Mouse (Mus musculus) liver (tissue): Measurements from ENCODE around the gene Hjurp.

Source experiments
- DNase-seq: peaks from one replicate; pipeline ENCODE4 v3.0.0-alpha.2; 2020; ENCODE audit warnings: mixed read lengths

The Hjurp gene

DNA sequence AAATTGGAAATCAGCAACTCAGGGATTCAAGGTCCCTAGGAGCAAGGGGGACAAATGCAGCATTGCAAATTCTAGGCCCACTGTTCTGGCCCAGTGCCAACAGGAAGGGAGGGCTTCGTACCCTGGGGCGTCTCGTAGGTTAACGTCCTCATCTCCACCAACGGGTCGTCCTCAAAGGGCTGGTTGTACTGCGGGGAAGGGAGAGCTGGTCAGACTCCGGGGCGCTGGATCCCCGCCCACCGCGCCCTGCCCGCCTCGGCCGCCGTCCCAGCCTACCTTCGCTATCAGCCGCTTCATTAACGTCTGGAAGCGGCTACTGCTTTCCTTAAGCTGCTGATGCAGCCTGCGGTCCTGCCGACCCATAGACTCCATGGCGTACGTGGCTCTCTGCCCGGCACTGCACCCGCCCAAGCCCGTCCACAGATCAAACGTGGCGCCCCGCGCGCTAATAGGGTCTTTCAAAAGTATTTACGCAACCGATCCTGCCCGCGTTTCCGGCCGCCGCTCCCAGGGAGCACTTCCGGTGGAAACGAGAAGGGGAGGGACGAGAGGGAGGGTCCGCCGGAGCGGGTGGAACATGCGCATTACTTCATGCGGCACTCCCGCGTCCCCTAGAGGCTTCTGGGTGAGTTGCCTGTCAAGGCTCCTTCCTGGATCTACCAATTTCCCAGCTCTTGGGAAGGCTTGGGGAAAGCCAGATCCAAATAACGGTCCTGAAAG lies at the start of gene Hjurp, which contains the start of gene Trpm8:
Gene Hjurp, minus strand, starts transcription at position 536 of the 720 bp plus-strand sequence.
Gene Trpm8, plus strand, starts transcription at position 564 of the 720 bp plus-strand sequence.
- peak; percentile 100 for DNase-seq

DNA sequence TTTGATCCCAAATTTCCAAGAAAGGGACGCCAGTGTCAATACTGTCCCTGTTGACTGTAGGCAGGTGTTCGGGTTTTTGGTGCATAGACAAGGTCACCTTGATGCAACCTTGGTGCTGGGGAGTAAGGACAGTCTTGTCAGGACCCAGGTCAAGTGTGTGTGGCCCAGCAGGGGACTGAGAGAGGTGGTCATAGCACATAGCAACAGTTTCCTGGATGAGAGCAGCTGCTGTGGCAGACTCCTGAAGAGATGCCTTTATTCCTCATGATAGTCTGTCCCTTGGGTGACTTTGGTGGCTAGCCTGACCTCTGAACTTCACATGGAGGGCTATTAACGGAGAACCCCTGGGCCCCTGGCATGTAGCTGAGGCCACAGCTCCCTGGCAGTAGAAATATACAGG lies 45.7 kb upstream of the Hjurp start:
- no peak for DNase-seq

DNA sequence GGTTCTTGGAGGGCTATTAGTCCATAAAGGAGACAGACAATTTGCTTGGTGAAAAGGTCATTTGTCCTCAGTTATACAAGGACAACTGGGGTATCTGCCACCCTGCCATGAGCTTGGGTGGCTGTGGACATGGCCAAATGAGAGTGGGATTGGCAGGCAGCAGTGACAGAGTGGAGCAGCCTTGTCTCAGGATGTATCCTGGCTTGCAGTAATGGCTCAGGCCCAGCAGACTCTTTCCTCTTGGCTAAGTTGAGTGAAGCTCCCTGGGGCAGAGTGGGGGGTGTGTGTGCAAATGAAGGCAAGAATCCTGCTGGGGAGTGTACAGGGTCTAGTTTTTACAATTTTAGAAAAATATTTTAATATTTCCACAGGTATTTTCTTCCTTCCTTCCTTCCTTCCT lies 44.7 kb upstream of the Hjurp start:
- DNase-seq = no peak

DNA sequence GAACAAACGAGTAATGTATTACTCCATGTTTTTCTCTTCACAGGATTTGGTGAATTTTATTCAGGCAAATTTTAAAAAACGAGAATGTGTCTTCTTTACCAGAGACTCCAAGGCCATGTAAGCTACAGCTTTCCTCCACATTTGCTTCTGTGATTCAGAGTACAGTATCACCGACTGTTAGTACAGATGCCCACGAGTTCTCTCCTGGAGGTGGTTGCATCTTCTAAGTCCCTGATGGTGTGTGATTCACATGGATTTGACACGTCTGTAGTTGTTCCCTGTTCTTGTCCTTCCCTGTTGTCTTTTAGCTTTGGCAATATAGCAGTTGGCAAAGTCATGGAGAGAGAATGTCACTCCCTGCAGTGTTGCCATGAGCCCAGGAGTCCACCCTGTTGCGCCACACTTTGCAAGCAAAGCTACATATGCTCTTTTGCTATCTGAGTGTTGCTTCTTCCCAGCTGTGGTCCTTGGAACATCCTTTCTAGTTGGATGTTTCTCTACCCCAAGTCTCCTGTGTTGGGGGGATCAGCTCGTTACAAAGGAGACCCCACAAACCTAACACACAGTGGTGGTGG lies 43.5 kb upstream of the Hjurp start:
- no peak for DNase-seq

DNA sequence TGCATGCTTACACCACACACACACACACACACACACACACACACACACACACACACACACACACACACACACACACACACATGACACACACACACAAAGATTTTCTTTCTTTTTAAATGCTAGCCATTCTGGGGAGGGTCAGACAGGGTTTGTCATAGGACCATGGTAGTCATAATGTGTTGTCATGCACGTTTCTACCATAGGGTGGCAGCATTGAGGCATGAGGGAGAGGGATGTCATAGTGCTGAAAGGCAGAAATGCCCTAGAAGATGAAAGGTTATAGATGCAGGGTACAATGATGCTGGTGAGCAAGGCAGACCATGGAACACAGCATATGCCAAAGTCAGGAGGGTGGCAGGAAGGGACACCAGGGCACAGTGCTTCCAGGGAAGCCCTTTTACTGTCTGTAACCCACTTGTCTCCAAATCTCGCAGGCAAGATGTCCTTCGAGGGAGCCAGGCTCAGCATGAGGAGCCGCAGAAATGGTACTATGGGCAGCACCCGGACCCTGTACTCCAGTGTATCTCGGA lies 41.2 kb upstream of the Hjurp start:
- DNase-seq = peak; percentile 60

DNA sequence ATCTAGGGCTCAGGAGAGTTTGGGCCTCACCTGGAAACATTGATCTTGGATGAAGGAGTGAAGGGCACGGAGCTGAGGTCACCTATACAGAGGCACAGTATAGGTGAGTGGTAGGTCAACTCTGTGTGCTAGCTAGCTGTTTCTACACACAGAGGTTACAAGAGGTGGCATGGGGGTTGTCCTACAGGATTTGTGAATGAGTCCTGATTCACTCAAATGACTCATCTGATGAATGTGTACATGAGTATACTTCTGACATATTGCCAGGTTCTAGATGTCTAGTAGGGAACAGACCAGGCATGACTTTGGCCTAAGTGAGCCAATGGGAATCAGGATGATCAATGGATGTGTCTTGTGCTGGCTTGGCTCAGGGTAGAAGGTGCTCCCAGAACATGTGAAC lies 39.8 kb upstream of the Hjurp start:
- DNase-seq = no peak

DNA sequence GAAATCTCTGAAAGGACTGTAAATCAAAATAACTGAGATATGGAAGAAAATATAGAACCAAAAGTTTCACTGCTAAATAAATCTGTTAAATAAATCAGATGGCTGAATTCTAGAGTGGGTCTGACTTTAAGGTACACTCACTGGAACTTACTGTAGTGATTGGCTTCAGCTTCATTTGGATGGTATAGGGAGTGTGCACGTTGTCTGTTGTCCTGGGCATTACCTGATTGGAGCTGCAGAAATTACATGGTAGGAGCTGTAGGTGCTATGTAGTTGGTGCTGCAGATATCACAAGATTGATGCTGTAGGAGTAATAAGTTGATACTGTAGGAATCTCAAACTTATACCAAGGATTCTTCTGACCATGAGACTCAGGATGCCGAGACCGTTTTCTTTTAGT lies 32.9 kb upstream of the Hjurp start:
- no peak for DNase-seq

DNA sequence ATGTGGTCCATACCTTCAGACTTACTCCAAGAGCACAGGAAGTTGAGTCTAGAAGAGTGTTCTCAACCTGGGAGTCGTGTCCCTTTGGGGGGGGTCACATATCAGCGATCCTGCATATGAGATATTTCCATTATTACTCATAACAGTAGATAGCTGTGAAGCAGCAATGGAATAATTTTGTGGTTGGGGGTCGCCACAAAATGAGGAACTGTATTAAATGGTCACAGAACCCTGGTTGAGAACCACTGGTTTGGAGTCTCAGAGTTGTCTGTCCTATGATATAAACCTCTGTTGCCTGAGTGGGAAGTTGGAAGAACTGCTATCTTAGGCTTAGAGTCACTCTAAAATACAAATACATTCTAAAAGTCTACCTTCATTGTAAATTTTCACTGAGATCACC lies 32.5 kb upstream of the Hjurp start:
- DNase-seq = no peak

DNA sequence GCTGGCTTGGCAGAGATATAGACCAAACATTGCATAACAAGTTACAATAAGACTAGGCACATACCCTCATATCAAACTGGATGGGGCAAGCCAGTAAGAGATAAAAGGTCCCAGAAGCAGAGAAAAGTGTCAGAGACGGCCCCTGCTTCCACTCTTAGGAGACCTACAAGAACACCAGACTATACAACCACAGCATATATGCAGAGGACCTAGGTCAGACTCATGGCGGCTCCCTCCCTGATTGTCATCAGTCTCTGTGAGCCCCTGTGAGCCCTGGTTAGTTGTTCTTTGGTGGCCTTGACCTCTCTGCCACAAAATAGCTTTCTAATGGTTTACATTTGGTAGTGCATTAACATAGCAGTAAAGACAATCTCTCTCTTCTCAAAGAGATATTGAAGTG lies 31.6 kb upstream of the Hjurp start:
- no peak for DNase-seq

DNA sequence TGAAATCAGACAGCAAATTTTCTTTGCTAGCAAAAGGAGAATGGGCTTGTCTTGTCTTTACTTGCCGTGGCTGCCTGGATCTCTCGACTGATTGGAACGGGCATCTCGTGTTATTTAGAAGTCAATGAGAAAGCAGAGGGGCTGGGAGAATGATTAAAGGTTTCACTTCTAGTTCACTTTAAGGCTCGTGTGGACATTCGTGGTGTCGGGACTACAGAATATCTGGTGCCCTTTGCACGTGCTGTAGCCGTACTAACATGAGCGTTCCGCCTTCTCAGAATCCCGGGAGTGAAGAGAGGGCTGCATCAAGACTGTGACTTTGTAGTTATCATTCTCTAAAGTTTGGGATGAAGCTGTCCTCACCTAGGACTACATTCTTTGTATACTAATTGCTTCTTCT lies 29.7 kb upstream of the Hjurp start:
- DNase-seq = no peak

DNA sequence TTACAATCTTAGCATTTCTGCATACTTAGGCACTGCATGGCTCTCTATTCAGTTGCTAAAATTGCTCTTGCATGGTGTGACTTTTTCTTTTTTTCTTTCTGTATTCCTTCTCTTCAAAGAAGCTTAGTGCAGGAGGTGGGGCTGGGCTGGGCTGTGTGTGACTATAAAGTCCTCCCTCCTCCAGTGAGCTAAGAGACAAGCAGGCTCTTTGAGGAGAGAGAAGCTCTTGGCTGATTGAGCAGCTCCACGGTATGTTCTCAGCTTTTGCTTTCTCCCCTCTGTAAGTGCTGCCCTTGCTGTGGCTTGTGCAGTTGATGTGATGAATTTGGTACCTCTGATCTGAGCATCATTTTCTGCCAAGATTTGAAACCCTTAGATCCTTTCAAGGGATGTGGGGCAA lies 29.1 kb upstream of the Hjurp start:
- no peak for DNase-seq

DNA sequence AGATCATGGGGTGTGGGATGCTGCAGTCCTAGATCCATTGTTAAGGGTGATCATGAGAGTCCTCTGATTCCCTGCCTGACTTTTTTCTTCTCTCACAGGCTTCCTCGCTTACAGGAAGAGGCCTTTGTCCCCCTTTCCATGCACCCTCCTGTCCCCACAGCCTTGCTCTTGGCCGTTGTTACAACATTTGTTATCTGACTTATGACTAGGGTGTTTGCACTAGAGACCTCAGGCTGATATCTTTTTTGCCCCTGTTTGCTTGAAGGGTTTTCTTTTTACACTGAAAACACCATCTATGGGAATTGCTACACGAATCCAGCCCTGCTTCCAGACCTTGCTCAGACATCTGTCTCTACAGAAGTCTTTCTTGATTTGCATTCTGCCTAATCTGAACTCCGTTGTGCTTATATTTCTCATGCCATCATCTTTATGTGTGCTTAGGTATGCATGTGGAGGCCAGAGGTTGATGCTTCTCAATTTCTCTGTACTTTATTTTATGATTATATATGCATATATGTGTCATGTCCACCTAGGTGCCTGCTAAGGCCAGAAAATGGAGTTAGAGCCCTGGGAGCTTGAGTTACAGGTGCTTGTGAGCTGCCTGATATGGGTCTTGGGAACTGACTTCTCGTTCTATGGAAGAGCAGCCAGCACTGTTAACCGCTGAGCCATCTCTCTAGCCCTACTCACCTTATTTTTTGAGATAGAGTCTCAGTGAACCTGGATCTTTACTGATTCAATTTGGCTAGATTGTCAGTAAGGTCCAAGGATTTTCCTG lies 27.8 kb upstream of the Hjurp start:
- DNase-seq = no peak

DNA sequence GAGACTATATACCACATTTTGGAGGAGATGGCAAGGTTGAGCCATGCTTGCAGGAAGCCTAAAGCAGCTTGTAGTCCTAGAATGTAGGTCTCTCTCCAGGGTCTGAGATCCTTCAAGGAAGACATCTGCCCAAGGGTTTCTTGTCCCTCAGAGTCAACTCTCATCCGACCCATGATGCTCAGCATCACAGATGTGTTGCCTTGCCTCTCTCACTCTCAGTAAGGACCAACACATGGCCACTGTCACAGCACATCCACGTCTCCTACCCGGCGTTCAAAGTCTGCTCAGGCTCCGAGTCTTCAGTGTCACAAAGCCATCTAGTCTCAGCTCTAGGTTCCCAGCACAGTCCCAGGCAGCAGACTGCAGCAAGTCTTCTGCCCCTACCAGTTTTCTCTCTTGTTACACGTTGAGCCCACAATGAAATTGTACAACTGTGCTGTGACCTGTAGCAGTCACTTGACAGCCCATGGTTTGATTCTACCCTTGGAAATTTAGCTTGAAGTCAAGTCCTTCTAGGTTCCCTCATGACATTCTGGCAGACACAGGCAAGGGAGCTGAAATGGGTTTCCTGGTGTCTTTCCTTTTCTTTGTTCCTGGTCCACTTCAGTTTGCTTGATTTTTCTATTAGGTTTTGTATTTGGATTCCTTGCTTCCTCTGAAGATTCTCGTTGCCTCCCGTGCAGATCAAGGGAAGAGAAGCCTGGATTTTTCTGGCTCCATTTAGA lies 27.0 kb upstream of the Hjurp start:
- no peak for DNase-seq

DNA sequence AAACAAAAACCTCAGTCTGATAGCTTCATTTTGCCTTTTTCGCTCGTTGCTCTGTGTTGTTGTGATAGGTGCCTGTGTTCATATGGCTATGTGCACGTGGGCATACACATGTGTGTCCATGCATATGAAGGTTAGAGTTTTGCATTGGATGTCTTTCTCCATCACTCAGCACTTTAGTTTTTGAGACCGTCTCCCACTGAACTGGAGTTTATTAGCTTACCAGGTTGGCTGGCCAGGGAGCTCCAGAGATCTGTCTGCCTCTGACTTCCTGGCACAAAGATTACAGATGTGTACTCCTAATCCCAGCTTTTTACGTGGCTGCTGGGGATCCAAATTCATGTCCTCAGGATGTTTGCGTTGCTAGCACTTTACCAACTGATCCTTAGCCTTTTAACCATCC lies 26.3 kb upstream of the Hjurp start:
- DNase-seq = no peak

DNA sequence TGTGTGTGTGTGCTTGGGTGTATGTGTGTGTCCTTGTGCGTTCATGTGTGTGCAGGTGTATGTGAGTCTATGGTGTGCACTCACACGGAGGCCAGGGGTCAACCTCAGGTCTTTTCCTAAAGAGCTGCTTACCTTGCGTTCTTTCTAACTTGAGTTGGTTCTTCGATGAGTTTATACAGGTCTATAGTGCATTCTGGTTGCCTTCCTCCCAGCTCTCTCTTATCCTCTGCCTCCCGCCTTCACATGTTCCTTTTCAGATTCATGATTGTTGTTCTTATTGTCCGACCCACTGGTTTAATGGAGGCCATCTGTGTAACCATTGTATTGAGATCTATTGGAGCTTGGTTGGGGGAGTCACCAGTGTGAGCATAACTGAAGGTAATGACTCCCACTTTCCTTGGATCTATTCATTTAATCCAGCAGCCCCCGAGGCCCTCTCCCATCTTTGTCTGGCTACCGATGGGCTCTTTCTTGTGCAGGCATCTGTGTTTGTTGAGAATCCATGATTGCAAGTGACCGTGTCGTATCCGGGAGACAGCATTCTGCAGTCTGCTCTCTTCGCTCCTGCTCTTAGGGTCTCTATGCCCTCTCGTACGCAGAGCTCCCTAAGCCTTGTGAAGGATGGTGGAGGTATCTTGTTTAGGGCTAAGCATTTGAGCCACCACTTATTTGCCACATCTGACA lies 24.8 kb upstream of the Hjurp start:
- DNase-seq = no peak

DNA sequence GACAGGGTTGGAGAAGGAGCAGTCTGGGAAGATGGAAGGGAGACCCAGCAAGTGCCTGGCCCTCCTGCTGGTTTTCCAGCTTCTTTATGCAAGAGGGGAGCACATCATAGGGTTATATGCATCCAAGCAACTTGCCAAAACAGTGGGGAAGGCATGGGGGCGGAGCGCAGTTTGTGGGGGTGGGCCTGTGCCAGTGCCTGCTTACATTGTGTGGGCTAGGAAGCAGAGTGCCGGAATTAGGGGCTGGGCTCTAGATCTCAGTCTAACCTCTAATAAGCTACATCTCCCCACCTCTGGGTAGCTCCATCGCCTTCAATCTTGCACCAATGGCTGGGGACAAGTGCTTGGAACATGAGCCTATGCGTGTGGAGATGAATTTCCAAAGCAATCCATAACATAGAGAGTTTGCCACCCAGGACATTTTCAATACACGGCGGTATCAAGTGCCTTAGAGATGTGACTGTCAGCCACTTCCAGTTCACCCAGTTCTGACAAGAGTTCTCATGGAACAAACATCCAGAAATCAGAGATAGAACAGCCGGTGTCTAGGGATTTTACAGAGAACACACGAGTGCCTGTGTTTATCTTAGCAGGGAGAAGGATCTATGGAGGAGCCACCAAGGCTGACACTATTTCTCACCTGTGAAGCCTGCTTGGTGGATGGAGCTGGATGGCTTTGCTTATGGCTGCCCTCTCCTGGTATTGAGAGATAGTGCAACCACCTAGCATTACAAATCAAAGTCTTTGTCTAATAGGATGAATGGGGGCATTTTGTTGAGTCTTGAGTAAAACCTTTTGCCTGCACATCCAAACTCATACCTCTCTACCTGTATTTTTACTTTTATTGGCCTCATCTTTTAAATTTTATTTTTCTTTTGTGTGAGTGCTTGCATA lies 23.9 kb upstream of the Hjurp start:
- no peak for DNase-seq

DNA sequence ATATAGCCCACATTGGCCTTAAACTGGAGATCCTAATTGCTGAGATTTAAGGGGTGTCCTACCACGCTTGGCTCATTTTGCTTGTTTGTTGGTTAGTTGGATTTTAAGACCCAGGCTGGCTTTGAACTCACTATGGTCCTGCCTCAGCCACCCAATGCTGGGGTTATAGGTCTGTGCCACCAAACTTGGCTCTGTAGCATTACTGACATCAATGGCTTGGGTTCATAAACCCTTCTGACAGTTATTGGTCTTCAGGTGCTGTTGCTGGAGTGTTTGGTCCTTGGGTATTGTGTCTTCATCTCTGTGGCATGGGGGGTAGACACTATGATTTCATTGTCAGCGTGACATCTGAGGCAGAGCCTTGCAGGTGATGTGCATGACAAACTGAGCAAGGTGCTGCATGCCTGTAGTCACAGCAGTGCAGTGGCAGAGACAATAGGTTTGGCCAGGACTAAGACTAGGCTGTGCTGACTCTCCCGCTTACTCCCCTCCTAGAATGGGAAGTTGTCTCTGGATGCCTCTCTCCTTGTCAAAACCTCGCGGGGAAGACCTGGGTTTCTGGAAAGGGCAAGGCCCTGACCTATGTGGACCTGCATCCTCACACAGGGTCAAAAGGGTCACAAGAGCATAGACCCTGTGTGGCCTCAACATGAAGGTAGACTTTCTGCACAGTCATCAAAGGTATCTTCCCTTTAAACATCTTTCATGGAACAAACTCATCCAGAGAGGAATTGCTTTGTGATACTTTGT lies 23.0 kb upstream of the Hjurp start:
- DNase-seq = no peak

DNA sequence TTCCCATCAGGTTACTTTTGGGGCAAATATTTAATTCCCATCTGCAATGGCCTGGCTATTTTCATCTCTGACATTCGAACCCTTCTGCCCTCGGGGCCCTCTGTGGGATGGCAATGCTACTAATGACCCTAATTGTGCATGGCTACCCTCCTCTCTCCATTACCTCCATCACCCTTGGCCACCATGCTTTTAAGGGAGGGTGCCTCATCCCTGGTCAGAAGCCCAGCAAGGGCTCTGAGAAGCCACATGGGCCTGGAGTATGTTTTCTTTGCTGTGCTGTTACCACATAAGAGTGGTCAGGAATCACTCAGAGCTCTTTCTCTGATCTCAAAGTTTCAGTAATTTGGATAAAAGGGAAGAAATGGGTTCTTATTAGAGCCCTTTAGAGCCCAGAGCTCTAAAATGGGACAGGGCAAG lies 22.1 kb upstream of the Hjurp start:
- no peak for DNase-seq

DNA sequence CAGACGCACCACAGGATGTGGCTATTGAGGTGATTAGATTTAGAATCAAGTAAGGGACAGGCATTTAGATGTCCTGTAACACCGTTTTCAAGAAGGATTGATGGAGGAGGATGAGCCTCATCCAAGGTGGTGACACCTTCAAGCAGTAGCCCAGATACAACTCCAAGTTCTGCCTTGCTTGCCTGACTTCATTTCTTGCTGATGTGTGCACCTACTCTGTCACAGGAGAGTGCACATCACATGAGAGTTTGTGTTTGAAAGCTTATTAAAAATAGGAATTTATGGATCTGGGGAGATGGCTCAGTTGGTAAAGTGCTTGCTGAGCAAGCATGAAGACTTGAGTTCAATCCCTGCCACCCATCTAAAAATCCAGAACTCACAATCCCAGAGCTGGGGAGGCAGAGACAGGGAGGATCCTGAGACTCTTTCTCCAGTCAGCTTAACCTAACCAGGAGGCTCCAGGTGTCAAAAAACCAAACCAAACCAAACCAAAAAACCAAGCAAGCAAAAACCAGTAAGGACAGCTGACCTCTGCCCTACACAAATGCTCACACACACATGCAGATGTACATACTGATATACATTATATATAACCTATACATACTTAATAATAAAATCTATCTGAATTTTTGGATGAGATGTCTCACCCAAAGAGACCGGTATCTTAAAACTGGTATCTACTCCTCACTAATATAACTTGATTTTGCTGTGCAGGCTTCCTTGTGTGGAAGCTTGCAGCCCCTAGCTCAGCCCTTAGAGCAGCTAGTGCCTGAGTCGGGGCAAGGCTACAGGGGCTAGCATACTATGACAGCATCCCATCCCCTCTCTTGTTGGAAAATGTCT lies 21.5 kb upstream of the Hjurp start:
- no peak for DNase-seq
